Mouse (Mus musculus) macrophage (primary cell): ENCODE data around the gene Gm7102. TPM values are rescaled to one million over a fixed set of nuclear protein-coding genes. Genes with fewer than 3 reads are reported as not detected.

ENCODE experiments used
- polyA plus RNA-seq: library from polyadenylated mRNA; stranded (reverse); fragments of 250-400 nt; gene quantifications from 3 replicates; pipeline ENCODE4 v1.2.4, GENCODE M21; 2018; ENCODE audit warnings: inconsistent platforms

Gene Gm7102
- polyA plus RNA-seq, 1 experiment from 2014 or later, result not detected

Other genes with a start within 250 kb of the Gm7102 start
- gene Zfp950, start 35.5 kb downstream of the Gm7102 start, polyA plus RNA-seq, result 11.0 to 17.1 TPM (median 15.2 TPM) in 3 replicates
- gene Gm6020, start 7.6 kb upstream of the Gm7102 start, polyA plus RNA-seq, result not detected in 3 replicates
- 95.2 to 123 TPM (median 109 TPM) in 3 replicates for gene Csf2ra, start 52.1 kb upstream of the Gm7102 start, polyA plus RNA-seq
- not detected in 3 replicates for gene Gm21060, start 120.8 kb upstream of the Gm7102 start, polyA plus RNA-seq